Mouse (Mus musculus) cerebellum, adult 2 months (tissue): ENCODE measurements around the gene P2ry6. TPM values are rescaled to one million over a fixed set of nuclear protein-coding genes. Genes with fewer than 3 reads are reported as not detected.

Source experiments
- DNase-seq, 2 experiments: peaks; one replicate each; pipeline ENCODE4 v3.0.0; 2021
- H3K27ac ChIP-seq: fragments of 200-500 bp; 2 replicates; pipeline ENCODE4 v1.5.1; 2012; ENCODE audit warnings: low read length, control low read depth, inconsistent platforms; ENCODE audit not compliant: insufficient read depth
- H3K27me3 ChIP-seq: fragments of 200-500 bp; 2 replicates; pipeline ENCODE4 v1.6.1; 2012; ENCODE audit warnings: inconsistent platforms, mild to moderate bottlenecking, low read length, moderate library complexity; ENCODE audit not compliant: control insufficient read depth, insufficient read depth
- H3K4me1 ChIP-seq: fragments of 200-500 bp; 2 replicates; pipeline ENCODE4 v1.6.1; 2011; ENCODE audit warnings: low read length; ENCODE audit not compliant: control insufficient read depth, insufficient read depth
- H3K4me3 ChIP-seq: fragments of 200-500 bp; replicated peaks from 2 replicates; pipeline ENCODE3; 2011; ENCODE audit warnings: mild to moderate bottlenecking, low read depth, low read length, control low read depth; ENCODE audit not compliant: insufficient read depth
- CTCF ChIP-seq: fragments of 200-500 bp; IDR thresholded peaks from 2 replicates; pipeline ENCODE4 v1.5.1; 2011; ENCODE audit warnings: low read depth, mild to moderate bottlenecking, control low read depth, low read length, moderate library complexity, borderline replicate concordance; ENCODE audit not compliant: insufficient read depth
- POLR2A ChIP-seq: fragments of 200-500 bp; IDR thresholded peaks from 2 replicates; pipeline ENCODE4 v1.6.1; 2011; ENCODE audit warnings: low read length, control low read depth, borderline replicate concordance; ENCODE audit not compliant: insufficient read depth
- WGBS: fragments of 180-500 bp; shearing (Covaris S2); methylation state at CpG from one replicate; pipeline ENCODE4 v1.1.7; 2018; 5-methylcytosine and 5-hydroxymethylcytosine counted together
- polyA plus RNA-seq: library from polyadenylated mRNA; depleted of rRNA; stranded (reverse); fragments of >200 nt; gene quantifications from 2 replicates; pipeline ENCODE4 v1.2.3, GENCODE M21; 2012

The P2ry6 gene
- polyA plus RNA-seq, 1 experiment = 1.1 TPM

DNA sequence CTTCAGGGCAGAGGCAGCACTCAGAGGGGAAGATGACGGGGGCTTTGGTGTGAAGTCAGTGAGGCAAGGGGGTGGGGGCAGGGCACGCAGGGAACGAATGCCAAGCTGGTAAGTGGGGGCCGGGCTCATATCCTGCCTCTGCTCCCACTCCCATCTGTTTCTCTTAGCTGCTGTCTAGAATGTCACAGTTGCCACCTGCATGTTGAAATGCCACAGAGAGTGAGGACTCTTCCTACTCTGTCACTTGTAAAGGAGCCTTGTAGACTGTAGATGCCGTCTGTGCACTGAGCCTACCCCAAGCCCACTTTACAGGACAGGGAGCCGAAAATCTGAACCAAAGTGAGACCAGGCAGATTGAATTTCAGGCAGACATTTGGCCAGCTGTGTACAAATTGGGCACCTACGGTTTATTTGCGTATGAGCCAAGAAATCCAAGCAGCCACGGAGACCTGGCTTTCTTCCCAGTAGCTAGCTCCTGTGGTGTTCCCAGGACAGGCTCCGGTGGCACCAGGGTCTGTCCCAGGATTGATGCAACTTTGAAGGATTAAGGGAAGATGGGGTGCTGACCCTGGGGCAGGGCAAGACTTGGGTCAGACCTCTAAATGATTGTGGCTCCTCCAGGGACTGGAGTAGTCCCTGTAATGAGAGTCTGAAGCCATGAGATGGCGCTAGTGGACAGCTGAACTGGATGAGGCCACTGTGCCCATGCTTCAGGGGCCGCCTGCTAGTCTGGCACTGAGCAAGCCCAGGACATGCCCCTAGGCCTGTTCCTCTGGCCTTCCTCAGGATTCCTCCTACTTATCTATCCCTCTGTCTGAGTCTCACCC is 31.4 kb downstream of the P2ry6 start:
- 4% methylated on average over 12 of the region's 12 CpGs for WGBS
- H3K27me3 ChIP-seq = no peaks in the 10 kb centered on the region
- TF ChIP-seq POLR2A = no peak
- peak; percentile 81 for TF ChIP-seq CTCF
- H3K4me3 ChIP-seq = no peak overlapping the region
- peak; percentile 64 to 66 for DNase-seq
- peaks cover 20% of the 10 kb centered on the region for H3K4me1 ChIP-seq
- no peak overlapping the region for H3K27ac ChIP-seq

DNA sequence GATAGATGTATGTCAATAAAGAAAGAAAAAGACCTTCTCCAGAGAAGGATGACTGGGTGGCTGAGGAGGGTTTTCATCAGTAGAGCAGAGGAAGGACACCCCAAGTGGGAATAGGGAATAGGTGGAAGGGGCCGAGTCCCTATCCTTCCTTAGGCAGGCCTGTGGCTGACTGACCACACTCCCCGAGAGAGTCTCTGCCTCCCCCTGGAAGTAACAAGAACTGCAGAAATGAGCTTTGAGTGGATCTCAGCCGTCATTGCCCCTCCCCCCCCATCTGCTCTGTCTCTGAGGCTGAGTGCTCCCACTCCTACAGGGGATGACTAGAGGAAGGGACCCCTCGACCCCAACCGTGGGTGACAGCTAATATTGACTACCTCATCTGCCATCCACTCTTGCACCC is 33.3 kb downstream of the P2ry6 start:
- H3K27ac ChIP-seq = no peak overlapping the region
- TF ChIP-seq POLR2A (no peak), CTCF (no peak)
- no peaks in the 10 kb centered on the region for H3K27me3 ChIP-seq
- 69% methylated on average over 5 of the region's 5 CpGs for WGBS
- peaks cover 20% of the 10 kb centered on the region for H3K4me1 ChIP-seq
- no peak overlapping the region for H3K4me3 ChIP-seq
- no peak for DNase-seq

DNA sequence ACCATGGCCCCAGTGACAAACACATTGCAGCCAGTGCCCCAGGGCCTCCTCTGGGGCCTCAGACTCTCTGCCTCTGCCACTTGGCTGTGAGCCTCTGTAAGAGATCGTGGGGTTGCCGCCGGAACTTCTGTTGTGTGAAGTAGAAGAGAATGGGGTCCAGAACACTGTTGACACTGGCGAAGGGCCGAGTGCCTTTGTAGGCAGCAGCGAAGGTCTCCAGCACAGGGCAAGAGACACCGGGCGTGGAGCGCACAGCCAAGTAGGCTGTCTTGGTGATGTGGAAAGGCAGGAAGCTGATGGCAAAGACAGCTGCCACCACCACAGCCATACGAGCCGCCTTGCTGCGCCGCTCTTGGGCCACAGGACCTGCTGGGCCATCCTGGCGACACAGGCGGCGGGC is 36.3 kb downstream of the P2ry6 start:
- Histone ChIP-seq H3K4me1 (peaks cover 9% of the 10 kb centered on the region; the same call in 1 of the 2 replicates), H3K27ac (no peak overlapping the region), H3K27me3 (no peaks in the 10 kb centered on the region), H3K4me3 (no peak overlapping the region)
- TF ChIP-seq POLR2A (no peak), CTCF (no peak)
- WGBS = 16% methylated on average over 16 of the region's 16 CpGs
- DNase-seq = no peak

DNA sequence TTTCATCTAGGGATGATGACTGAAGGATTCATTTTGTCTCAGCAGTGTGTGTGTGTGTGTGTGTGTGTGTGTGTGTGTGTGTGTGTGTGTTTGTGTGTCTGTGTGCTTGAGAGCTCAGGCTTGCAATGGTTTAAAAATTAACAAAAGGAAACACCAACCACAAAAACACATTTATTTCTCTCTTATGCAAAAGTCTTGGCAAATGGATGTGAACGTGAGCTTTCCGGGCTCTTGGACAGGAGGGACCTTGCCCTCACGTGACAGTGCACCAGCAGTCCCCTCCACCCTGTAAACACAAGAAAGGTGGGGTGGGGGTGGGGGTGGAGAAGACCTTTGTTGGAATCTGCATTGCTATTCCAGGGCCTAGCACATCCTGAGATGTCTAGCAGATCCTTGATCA is 37.0 kb downstream of the P2ry6 start:
- no peaks in the 10 kb centered on the region for H3K27me3 ChIP-seq
- TF ChIP-seq CTCF = no peak
- no peak for TF ChIP-seq POLR2A
- peaks cover 4% of the 10 kb centered on the region; the same call in 1 of the 2 replicates for H3K4me1 ChIP-seq
- DNase-seq = no peak
- H3K4me3 ChIP-seq = no peak overlapping the region
- 91% methylated on average over 3 of the region's 3 CpGs for WGBS
- no peak overlapping the region for H3K27ac ChIP-seq

DNA sequence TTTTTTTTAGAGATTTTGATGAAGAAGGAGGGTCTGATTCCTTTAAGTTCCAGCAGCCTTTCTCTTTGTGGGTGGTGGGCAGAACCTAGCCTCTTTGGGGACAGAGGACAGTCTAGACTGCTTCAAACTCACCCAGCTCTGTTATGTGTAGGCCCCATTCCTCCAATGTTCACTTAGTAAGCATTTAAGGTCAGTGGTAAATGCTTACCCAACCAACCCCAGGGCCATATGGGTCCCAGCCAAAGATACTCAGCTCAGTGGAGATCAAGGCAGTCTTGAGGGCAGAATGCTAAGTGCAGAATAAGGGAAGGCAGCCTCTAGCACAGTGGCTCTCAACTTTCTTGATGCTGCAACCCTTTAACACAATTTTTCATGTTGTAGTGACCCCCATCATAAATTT is 40.9 kb downstream of the P2ry6 start:
- H3K27ac ChIP-seq = no peak overlapping the region
- peaks cover 3% of the 10 kb centered on the region; the same call in 1 of the 2 replicates for H3K4me1 ChIP-seq
- H3K4me3 ChIP-seq = no peak overlapping the region
- DNase-seq = no peak
- peaks cover 10% of the 10 kb centered on the region; the same call in 1 of the 2 replicates for H3K27me3 ChIP-seq
- TF ChIP-seq POLR2A = no peak
- TF ChIP-seq CTCF = no peak

DNA sequence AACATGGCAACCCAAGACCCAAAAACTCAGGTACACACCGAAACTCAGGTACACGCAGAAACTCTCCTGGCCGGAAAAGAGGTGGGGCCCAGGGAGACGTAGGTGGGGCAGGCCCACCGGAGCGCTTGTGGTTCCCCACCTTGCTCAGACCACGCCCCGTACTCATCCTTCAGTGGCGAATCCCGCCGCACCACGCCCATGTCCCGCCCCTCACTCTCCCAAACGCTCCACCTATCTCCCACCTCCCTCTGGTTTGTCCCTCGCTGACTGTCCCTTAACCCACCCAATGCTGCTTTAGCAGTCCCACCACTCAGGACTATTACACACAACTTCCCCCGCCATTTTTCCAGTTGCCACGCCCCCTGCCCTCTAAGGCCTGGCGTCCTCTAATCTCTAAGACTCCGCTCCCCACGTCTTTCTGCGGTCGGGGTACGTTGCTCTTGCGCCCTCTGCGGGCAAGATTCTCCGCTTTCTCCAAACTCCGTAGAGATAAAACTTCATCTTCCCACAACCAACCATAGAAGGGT is 41.9 kb downstream of the P2ry6 start:
- Histone ChIP-seq H3K4me3 (no peak overlapping the region), H3K4me1 (no peaks in the 10 kb centered on the region), H3K27me3 (peaks cover 10% of the 10 kb centered on the region; the same call in 1 of the 2 replicates), H3K27ac (no peak overlapping the region)
- 1% methylated on average over 27 of the region's 27 CpGs for WGBS
- DNase-seq = peak; percentile 32 to 51
- TF ChIP-seq CTCF = peak; percentile 50
- no peak for TF ChIP-seq POLR2A

DNA sequence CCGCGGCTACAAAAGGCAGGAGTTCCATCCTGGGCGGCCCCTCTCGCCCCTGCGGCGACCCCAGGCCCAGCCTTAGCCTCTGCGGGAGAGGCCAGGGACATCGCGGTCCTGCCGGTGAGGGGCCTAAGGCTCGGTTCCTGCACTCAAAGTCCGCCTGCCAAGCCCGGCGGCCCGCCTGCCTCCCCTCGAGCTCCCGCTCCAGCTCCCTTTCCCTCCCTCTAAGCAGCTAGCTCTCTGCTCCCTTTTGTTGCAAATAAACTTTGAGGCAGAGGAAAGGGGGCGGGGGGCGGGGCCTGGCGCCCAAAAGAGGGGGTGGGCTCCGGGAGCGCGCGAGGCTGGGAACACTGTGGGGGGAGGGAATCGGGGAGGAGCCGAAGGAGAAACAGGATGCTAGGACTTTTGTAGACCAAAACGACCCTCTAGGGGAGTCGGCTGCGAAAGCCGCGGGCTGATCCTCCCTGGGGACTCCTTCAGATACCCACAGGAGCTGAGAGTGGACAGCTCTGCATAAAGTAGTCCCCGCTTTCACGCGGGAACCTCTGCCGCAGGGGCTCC is 42.4 kb downstream of the P2ry6 start, which contains the start of gene Arhgef17:
Arhgef17 (minus strand) TSS at position 182 of the 555 bp plus-strand sequence.
- no peaks in the 10 kb centered on the region for H3K4me1 ChIP-seq
- 2% methylated on average over 33 of the region's 35 CpGs for WGBS
- no peak within 1 kb of the TSS for H3K27ac ChIP-seq
- no peak within 1 kb of the TSS for H3K4me3 ChIP-seq
- no peak for TF ChIP-seq POLR2A
- TF ChIP-seq CTCF = no peak
- peaks cover 10% of the 10 kb centered on the region; the same call in 1 of the 2 replicates for H3K27me3 ChIP-seq
- DNase-seq = no peak
